Mouse (Mus musculus) Patski (cell line): ENCODE results near the gene Cbfb. TPM values are rescaled to one million over a fixed set of nuclear protein-coding genes. Genes with fewer than 3 reads are reported as not detected.
"Not testable (repeated sequence)": the region's sequence is repeated elsewhere in the genome, so short reads cannot be mapped to it uniquely, and the experiment has no call there.

Experiments used
- ATAC-seq: fragments of 100-300 bp; one replicate; pipeline ENCODE4 v1.8.0; 2021
- CTCF ChIA-PET: fragments of 350-600 bp; sonication (Branson Sonifier 250); formaldehyde crosslinking; loops from one replicate; lab custom pipeline; 2022; ENCODE audit warnings: inconsistent platforms; lab: Charles Lee
- POLR2A ChIA-PET: fragments of 350-600 bp; sonication (Branson Sonifier 250); formaldehyde crosslinking; loops from one replicate; lab custom pipeline; 2022; ENCODE audit warnings: antibody characterized with exemption, inconsistent platforms; lab: Charles Lee
- DNase-seq: peaks from one replicate; pipeline ENCODE4 v3.0.0-alpha.2; 2011; ENCODE audit warnings: low read depth, low spot score
- H3K27me3 ChIP-seq: fragments of 371-371 bp; one replicate; pipeline ENCODE4 v1.5.1; 2021
- CTCF ChIP-seq: fragments of 100-300 bp; IDR thresholded peaks from one replicate; pipeline ENCODE4 v1.5.1; 2021
- in situ Hi-C: fragments of 300-500 bp; cut with MboI; formaldehyde crosslinking; loops from 3 replicates; pipeline ENCODE4 v1.11.1; 2018; ENCODE audit warnings: low pct_unique_long_range_greater_than_20kb, mixed read lengths
- polyA plus RNA-seq: library from polyadenylated mRNA; unstranded; gene quantifications from one replicate; pipeline ENCODE4 v1.2.3, GENCODE M21; 2021

The Cbfb gene
- polyA plus RNA-seq, 1 experiment from 2014 or later = 64.4 TPM

- no peak for ATAC-seq
- in situ Hi-C loops = loop anchor here (5.0 kb wide), 1 partner anchor 81 kb away; no protein-coding TSS in a partner anchor
These were observed 47.5 kb downstream of the Cbfb start for GRCm38 (mm10) chr8:105217926-105218522.

GRCm38 (mm10) chr8:105223850-105224249 is 53.4 kb downstream of the Cbfb start:
- in situ Hi-C loops = no loop called here
- ATAC-seq = no peak
- ChIA-PET CTCF (interaction anchor here (1.1 to 1.5 kb wide), 5 partner anchors 14 to 72 kb away, joined by 3 to 5 read pairs (median 3); partner anchors contain the start of gene Exoc3l), POLR2A (interaction anchor here (0.9 to 1.3 kb wide), 3 partner anchors 14 to 94 kb away, joined by 3 read pairs; no protein-coding TSS in a partner anchor)
- DNase-seq = no peak
- H3K27me3 ChIP-seq = no peaks in the 10 kb centered on the region
- no peak for TF ChIP-seq CTCF

More at GRCm38 (mm10) chr8:105217926-105218522, 47.5 kb downstream of the Cbfb start:
- CTCF ChIA-PET = interaction anchor here (0.6 to 5.6 kb wide), 19 partner anchors 8 to 104 kb away, joined by 3 to 33 read pairs (median 4); no protein-coding TSS in a partner anchor
- H3K27me3 ChIP-seq = no peaks in the 10 kb centered on the region
- POLR2A ChIA-PET = interaction anchor here (1.0 kb wide), 1 partner anchor 64 kb away, joined by 3 read pairs; no protein-coding TSS in a partner anchor
- TF ChIP-seq CTCF = peak; percentile 62
- DNase-seq = no peak

DNA sequence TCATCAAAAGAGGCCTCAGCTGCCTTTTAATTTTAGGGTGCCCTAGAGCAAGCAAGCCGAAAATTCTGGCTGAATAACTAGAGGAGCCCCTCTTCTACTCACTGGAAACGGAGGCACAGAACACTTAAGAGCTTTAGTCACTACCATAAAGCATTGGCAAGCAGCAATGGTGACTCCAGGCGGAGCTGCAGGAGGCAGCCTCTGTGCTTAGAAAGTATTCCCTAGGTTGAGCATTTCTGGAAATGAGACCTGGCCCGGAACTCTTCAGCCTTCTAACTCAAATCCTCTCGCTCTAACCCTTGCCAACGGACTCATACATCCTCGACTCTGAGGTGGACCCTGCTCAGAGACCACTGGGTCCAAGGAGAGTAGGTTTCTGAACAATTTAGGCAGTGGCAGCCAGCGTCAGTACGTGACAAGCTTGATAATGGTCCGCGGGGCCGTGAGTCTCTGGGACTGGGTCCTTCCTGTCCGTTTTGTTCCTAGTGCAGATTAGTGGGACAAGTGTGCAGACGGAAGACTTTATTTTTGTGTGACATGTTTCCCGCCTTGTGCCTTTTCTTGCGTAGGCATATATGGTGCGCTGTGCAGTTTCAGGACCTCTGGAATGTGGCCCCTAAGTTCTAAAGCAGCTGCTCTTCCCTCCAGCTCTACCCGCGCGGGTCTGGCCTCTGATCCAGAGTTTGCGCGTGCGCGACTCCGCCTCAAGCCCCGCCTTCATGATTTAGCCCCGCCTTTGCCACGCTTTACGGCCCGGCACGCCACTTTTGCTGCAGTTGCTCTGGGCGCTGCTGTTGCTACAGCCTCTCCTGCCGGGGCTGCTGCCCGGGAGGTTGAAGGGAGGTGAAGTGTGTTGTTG is 54.2 kb downstream of the Cbfb start, which contains the start of gene D230025D16Rik:
Gene D230025D16Rik, plus strand, starts transcription at position 733 of the 859 bp plus-strand sequence.
- H3K27me3 ChIP-seq = no peaks in the 10 kb centered on the region
- POLR2A ChIA-PET = interaction anchor here (1.2 to 1.3 kb wide), 2 partner anchors 15 to 95 kb away, joined by 3 read pairs; no protein-coding TSS in a partner anchor
- in situ Hi-C loops = no loop called here
- DNase-seq = peak; percentile 71
- peak; percentile 91 for ATAC-seq
- TF ChIP-seq CTCF = no peak
- CTCF ChIA-PET = interaction anchor here (1.1 to 1.2 kb wide), 3 partner anchors 14 to 72 kb away, joined by 3 to 5 read pairs (median 3); partner anchors contain the start of gene Exoc3l

DNA sequence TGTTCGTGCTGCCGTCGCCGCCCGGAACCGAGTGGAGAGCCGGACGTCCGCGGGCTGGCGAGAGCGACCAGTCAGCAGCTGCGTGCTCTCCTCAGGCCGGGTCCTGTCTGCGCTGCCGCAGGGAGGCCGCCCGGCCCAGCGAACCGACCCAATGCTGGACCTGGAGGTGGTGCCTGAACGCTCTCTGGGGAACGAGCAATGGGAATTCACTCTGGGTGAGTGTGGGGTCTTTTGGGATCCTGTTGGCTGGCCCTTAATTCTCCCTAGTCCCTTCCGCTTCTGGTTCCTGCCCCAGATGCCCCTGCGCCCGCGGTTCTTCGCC is 54.8 kb downstream of the Cbfb start:
- DNase-seq = no peak
- ChIA-PET POLR2A (no interaction called here), CTCF (interaction anchor here (1.2 to 1.4 kb wide), 2 partner anchors 7 to 13 kb away, joined by 3 to 4 read pairs; no protein-coding TSS in a partner anchor)
- no peak for ATAC-seq
- in situ Hi-C loops = no loop called here
- TF ChIP-seq CTCF = no peak
- H3K27me3 ChIP-seq = no peaks in the 10 kb centered on the region

DNA sequence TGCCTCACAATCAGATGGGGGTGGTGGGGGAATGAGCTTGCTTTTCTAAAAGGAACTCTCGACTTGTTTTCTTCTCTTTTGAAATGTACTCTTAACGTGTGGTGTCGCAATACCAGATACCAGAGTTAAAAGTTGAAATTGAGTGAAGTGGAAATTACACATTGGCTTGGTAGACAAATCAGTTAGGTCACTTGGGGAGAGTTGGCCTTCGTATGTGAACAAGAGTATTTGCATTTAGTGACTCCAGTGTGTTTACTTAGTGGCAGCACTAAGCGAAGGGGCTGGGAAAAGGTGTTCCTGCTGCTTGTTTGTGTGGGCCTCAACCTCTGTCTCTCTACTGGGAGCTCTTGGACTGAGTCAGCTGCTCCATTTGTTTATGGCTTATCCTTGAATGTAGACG is 55.4 kb downstream of the Cbfb start:
- ChIA-PET CTCF (interaction anchor here (0.6 to 1.4 kb wide), 3 partner anchors 8 to 46 kb away, joined by 4 read pairs; no protein-coding TSS in a partner anchor), POLR2A (interaction anchor here (0.5 to 0.6 kb wide), 2 partner anchors 41 to 589 kb away, joined by 3 read pairs; no protein-coding TSS in a partner anchor)
- in situ Hi-C loops = no loop called here
- DNase-seq (no peak), ATAC-seq (no peak)
- H3K27me3 ChIP-seq = no peaks in the 10 kb centered on the region
- TF ChIP-seq CTCF = no peak

DNA sequence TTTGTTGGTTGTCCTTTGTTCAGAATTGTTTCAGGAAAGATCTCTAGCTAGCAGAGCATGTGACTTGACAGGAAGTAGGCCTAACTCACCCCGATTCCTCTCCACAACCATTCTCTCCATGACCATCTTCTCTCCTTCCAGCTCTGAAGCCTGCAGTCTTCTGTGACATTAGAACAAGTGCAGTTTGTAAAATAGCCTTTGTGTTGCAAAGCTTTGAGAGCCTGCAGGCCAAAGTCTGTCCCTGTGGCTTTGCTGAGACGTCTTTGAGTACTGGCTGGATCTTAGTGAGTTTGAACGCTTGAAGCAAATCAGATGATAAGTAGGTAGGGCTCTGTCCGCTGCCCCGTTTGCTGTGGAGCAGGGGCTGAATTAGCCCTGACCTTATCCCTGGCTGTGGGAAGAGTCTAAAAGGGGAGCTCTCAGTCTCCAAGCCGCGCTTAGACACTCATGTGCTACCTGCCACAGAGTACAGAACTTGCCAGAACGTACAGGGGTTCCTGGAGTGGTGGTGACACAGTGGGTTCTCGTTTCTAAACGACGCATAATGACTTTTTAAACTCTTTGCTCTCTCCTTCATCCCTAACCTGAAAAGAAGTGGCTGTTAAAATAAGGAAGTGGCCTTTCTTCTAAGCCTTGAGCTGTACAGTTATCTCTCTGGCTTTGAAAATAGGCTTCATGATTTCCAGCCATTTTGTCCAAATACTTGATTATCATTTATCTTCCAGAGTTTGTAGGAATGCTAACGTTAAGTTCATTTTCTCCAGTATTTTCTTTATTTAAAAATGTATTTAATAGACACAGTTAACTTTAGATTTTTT is 61.2 kb downstream of the Cbfb start:
- H3K27me3 ChIP-seq = no peaks in the 10 kb centered on the region
- no peak for ATAC-seq
- TF ChIP-seq CTCF = no peak
- in situ Hi-C loops = no loop called here
- POLR2A ChIA-PET = no interaction called here
- CTCF ChIA-PET = interaction anchor here (1.4 to 2.4 kb wide), 4 partner anchors 10 to 93 kb away, joined by 5 to 6 read pairs (median 6); no protein-coding TSS in a partner anchor
- no peak for DNase-seq

DNA sequence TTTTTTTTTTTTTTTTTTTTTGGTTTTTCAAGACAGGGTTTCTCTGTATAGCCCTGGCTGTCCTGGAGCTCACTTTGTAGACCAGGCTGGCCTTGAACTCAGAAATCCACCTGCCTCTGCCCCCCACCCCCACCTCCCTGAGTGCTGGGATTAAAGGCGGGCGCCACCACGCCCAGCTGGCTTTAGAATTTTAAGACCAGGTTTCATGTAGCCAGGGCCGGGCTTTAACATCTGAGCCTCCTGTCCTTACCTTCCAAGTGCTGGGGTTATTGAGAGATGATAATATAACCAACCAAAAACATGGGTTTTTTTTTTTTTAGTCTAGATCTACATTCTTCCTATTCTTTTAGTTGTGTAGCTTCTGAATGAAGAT is 61.8 kb downstream of the Cbfb start:
- ATAC-seq, in situ Hi-C loops: not testable (repeated sequence)

DNA sequence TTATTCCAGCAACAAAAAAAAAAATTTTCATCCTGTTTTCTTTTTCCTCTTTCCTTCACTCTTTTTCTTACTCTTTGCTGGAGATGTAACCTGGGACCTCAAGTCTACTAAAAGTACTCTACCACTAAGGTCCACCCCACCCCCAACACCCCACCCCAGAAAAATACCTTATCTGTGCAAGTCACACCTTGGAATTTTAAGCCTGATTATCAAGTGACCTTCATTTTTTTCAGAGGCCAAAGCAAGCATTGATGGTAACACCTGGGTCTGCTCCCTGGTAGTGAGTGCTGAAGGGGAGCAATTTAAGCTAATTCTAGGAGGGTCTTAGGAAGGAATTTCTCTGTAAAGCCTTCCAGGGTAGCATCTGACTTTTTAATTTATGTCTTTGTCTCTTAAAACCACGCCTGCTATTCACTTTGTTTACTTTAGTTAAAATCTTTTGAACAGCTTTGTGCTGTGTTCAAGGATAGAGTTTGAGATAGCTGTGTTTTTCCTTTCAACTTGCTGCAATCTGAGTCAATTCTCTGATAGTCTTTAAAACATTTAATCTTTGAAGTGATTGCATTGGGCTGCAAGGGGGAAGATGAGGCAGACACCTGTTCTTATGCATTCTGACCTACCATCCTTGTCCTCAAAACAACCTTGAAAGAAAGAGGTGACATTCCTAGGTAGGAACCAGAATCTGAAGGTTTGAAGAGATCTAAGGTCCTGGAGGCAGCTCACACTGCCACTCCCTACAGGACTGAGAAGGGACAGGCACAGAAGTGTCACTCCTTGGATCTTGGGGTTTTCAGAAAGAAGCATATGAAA is 62.9 kb downstream of the Cbfb start:
- TF ChIP-seq CTCF = no peak
- POLR2A ChIA-PET = no interaction called here
- CTCF ChIA-PET = interaction anchor here (1.1 to 2.0 kb wide), 4 partner anchors 15 to 22 kb away, joined by 4 to 6 read pairs (median 4); partner anchors contain the start of gene B3gnt9
- in situ Hi-C loops = no loop called here
- no peak for ATAC-seq
- DNase-seq = no peak
- no peaks in the 10 kb centered on the region for H3K27me3 ChIP-seq

More for the DNA sequence above, 61.8 kb downstream of the Cbfb start:
- DNase-seq, H3K27me3 ChIP-seq, POLR2A ChIA-PET: not testable (repeated sequence)
- CTCF ChIA-PET = interaction anchor here (1.4 to 2.0 kb wide), 3 partner anchors 14 to 21 kb away, joined by 4 to 6 read pairs (median 5); no protein-coding TSS in a partner anchor

- POLR2A ChIA-PET = no interaction called here
- no peak for TF ChIP-seq CTCF
- in situ Hi-C loops = no loop called here
These were observed 64.7 kb downstream of the Cbfb start for GRCm38 (mm10) chr8:105235206-105235605.

More at GRCm38 (mm10) chr8:105235206-105235605, 64.7 kb downstream of the Cbfb start:
- CTCF ChIA-PET = interaction anchor here (1.0 kb wide), 1 partner anchor 12 kb away, joined by 3 read pairs; no protein-coding TSS in a partner anchor
- ATAC-seq = no peak
- H3K27me3 ChIP-seq = no peaks in the 10 kb centered on the region
- DNase-seq = no peak
